Mouse (Mus musculus) E14TG2a.4 (cell line): ENCODE data around the gene Gm3526.
"Not testable (repeated sequence)": the region's sequence is repeated elsewhere in the genome, so short reads cannot be mapped to it uniquely, and the experiment has no call there.

Experiments
- H3K27me3 ChIP-seq: 2 replicates; pipeline ENCODE4 v1.6.1; 2014; ENCODE audit warnings: low read length, control low read depth; ENCODE audit not compliant: insufficient read depth
- H3K36me3 ChIP-seq: 2 replicates; pipeline ENCODE4 v1.6.1; 2014; ENCODE audit warnings: low read length, control low read depth; ENCODE audit not compliant: insufficient read depth
- H3K4me1 ChIP-seq: replicated peaks from 2 replicates; pipeline ENCODE4 v1.6.1; 2014; ENCODE audit warnings: low read depth, low read length, control low read depth
- H3K4me3 ChIP-seq: replicated peaks from 2 replicates; pipeline ENCODE4 v1.5.1; 2014; ENCODE audit warnings: mild to moderate bottlenecking, low read length
- H3K9me3 ChIP-seq: 2 replicates; pipeline ENCODE4 v1.6.1; 2014; ENCODE audit warnings: low read length, control low read depth

The Gm3526 gene

GRCm38 (mm10) chr14:5260480-5260879 lies at the start of gene Gm3526:
TSS of gene Gm3526 (minus strand) at chr14:5260580.
- not testable (repeated sequence) for H3K4me3 ChIP-seq, H3K27me3 ChIP-seq, H3K4me1 ChIP-seq, H3K36me3 ChIP-seq, H3K9me3 ChIP-seq
